Mouse (Mus musculus): ENCODE data around the gene Pacsin1. TPM values are rescaled to one million over a fixed set of nuclear protein-coding genes. Genes with fewer than 3 reads are reported as not detected.
A peak's percentile ranks its signal among the peaks of the same experiment; 100 is the strongest.

Gene Pacsin1
- polyA plus RNA-seq, 1 experiment = 1.3 TPM

- Histone ChIP-seq H3K36me3 (ENCODE audit: control insufficient read depth, insufficient read depth, low read length) (no peaks in the 10 kb centered on the region), H3K4me3 (ENCODE audit: insufficient read depth, low read depth, low read length) (no peak overlapping the region), H3K27ac (ENCODE audit: insufficient read depth, low read depth, low read length) (no peak overlapping the region), H3K4me1 (ENCODE audit: control insufficient read depth, insufficient read depth, low read length) (no peaks in the 10 kb centered on the region), H3K27me3 (replicated peaks; ENCODE audit: control insufficient read depth, insufficient read depth, low read length) (no peaks in the 10 kb centered on the region)
- no peak for DNase-seq
- WGBS = 82% methylated on average over 17 of the region's 17 CpGs
- no peak for TF ChIP-seq CTCF (conservative IDR thresholded peaks at IDR 0.05; ENCODE audit: insufficient read depth, insufficient read length, low read depth, low read length)
- TF ChIP-seq POLR2A (IDR thresholded peaks at IDR 0.05; ENCODE audit: low read depth, low read length) = no peak
Measured at GRCm38 (mm10) chr17:27699641-27700244, 44.4 kb downstream of the Pacsin1 start.

- Histone ChIP-seq H3K27me3 (replicated peaks; ENCODE audit: control insufficient read depth, insufficient read depth, low read length) (no peaks in the 10 kb centered on the region), H3K36me3 (ENCODE audit: control insufficient read depth, insufficient read depth, low read length) (no peaks in the 10 kb centered on the region), H3K27ac (ENCODE audit: insufficient read depth, low read depth, low read length) (no peak overlapping the region), H3K4me1 (ENCODE audit: control insufficient read depth, insufficient read depth, low read length) (no peaks in the 10 kb centered on the region), H3K4me3 (ENCODE audit: insufficient read depth, low read depth, low read length) (no peak overlapping the region)
- WGBS = 84% methylated on average over 2 of the region's 2 CpGs
- no peak for TF ChIP-seq POLR2A (IDR thresholded peaks at IDR 0.05; ENCODE audit: low read depth, low read length)
- TF ChIP-seq CTCF (conservative IDR thresholded peaks at IDR 0.05; ENCODE audit: insufficient read depth, insufficient read length, low read depth, low read length) = no peak
- no peak for DNase-seq
Measured at GRCm38 (mm10) chr17:27700812-27701211, 45.5 kb downstream of the Pacsin1 start.

GRCm38 (mm10) chr17:27701856-27702255 lies 46.5 kb downstream of the Pacsin1 start:
- TF ChIP-seq CTCF (conservative IDR thresholded peaks at IDR 0.05; ENCODE audit: insufficient read depth, insufficient read length, low read depth, low read length) = no peak
- Histone ChIP-seq H3K36me3 (ENCODE audit: control insufficient read depth, insufficient read depth, low read length) (no peaks in the 10 kb centered on the region), H3K27ac (ENCODE audit: insufficient read depth, low read depth, low read length) (no peak overlapping the region), H3K27me3 (replicated peaks; ENCODE audit: control insufficient read depth, insufficient read depth, low read length) (no peaks in the 10 kb centered on the region), H3K4me3 (ENCODE audit: insufficient read depth, low read depth, low read length) (no peak overlapping the region), H3K4me1 (ENCODE audit: control insufficient read depth, insufficient read depth, low read length) (no peaks in the 10 kb centered on the region)
- no peak for DNase-seq
- 90% methylated on average over 6 of the region's 6 CpGs for WGBS

GRCm38 (mm10) chr17:27702518-27702917 lies 47.2 kb downstream of the Pacsin1 start:
- Histone ChIP-seq H3K4me1 (ENCODE audit: control insufficient read depth, insufficient read depth, low read length) (no peaks in the 10 kb centered on the region), H3K36me3 (ENCODE audit: control insufficient read depth, insufficient read depth, low read length) (no peaks in the 10 kb centered on the region), H3K27me3 (replicated peaks; ENCODE audit: control insufficient read depth, insufficient read depth, low read length) (no peaks in the 10 kb centered on the region), H3K4me3 (ENCODE audit: insufficient read depth, low read depth, low read length) (peak overlapping the region; percentile 35; the same call in 1 of the 2 replicates), H3K27ac (ENCODE audit: insufficient read depth, low read depth, low read length) (no peak overlapping the region)
- WGBS = 1% methylated on average over 34 of the region's 34 CpGs
- TF ChIP-seq POLR2A (IDR thresholded peaks at IDR 0.05; ENCODE audit: low read depth, low read length) (no peak), CTCF (conservative IDR thresholded peaks at IDR 0.05; ENCODE audit: insufficient read depth, insufficient read length, low read depth, low read length) (peak; percentile 73)
- DNase-seq = peak; percentile 45

GRCm38 (mm10) chr17:27703961-27704621 lies 48.8 kb downstream of the Pacsin1 start:
- TF ChIP-seq CTCF (conservative IDR thresholded peaks at IDR 0.05; ENCODE audit: insufficient read depth, insufficient read length, low read depth, low read length) = no peak
- Histone ChIP-seq H3K4me1 (ENCODE audit: control insufficient read depth, insufficient read depth, low read length) (no peaks in the 10 kb centered on the region), H3K27me3 (replicated peaks; ENCODE audit: control insufficient read depth, insufficient read depth, low read length) (no peaks in the 10 kb centered on the region), H3K36me3 (ENCODE audit: control insufficient read depth, insufficient read depth, low read length) (no peaks in the 10 kb centered on the region), H3K4me3 (ENCODE audit: insufficient read depth, low read depth, low read length) (no peak overlapping the region), H3K27ac (ENCODE audit: insufficient read depth, low read depth, low read length) (no peak overlapping the region)
- 70% methylated on average over 5 of the region's 5 CpGs for WGBS
- peak; percentile 30 for DNase-seq

GRCm38 (mm10) chr17:27705661-27706060 lies 50.4 kb downstream of the Pacsin1 start:
- H3K4me3 ChIP-seq (ENCODE audit: insufficient read depth, low read depth, low read length) = no peak overlapping the region
- DNase-seq = no peak
- 60% methylated on average over 10 of the region's 10 CpGs for WGBS
- no peaks in the 10 kb centered on the region for H3K27me3 ChIP-seq (replicated peaks; ENCODE audit: control insufficient read depth, insufficient read depth, low read length)
- H3K27ac ChIP-seq (ENCODE audit: insufficient read depth, low read depth, low read length) = no peak overlapping the region
- H3K36me3 ChIP-seq (ENCODE audit: control insufficient read depth, insufficient read depth, low read length) = no peaks in the 10 kb centered on the region
- no peaks in the 10 kb centered on the region for H3K4me1 ChIP-seq (ENCODE audit: control insufficient read depth, insufficient read depth, low read length)
- TF ChIP-seq POLR2A (IDR thresholded peaks at IDR 0.05; ENCODE audit: low read depth, low read length) (no peak), CTCF (conservative IDR thresholded peaks at IDR 0.05; ENCODE audit: insufficient read depth, insufficient read length, low read depth, low read length) (no peak)

- Histone ChIP-seq H3K4me1 (ENCODE audit: control insufficient read depth, insufficient read depth, low read length) (no peaks in the 10 kb centered on the region), H3K27ac (ENCODE audit: insufficient read depth, low read depth, low read length) (no peak overlapping the region), H3K36me3 (ENCODE audit: control insufficient read depth, insufficient read depth, low read length) (no peaks in the 10 kb centered on the region), H3K4me3 (ENCODE audit: insufficient read depth, low read depth, low read length) (peak overlapping the region; percentile 16; the same call in 1 of the 2 replicates), H3K27me3 (replicated peaks; ENCODE audit: control insufficient read depth, insufficient read depth, low read length) (no peaks in the 10 kb centered on the region)
- TF ChIP-seq POLR2A (IDR thresholded peaks at IDR 0.05; ENCODE audit: low read depth, low read length) (no peak), CTCF (conservative IDR thresholded peaks at IDR 0.05; ENCODE audit: insufficient read depth, insufficient read length, low read depth, low read length) (0 out of 2 replicates have a peak, but pooled peaks have one; percentile 5)
- DNase-seq = peak; percentile 53
- WGBS = 7% methylated on average over 24 of the region's 25 CpGs
Measured at GRCm38 (mm10) chr17:27707954-27708661, 52.8 kb downstream of the Pacsin1 start.
